Mouse (Mus musculus): ENCODE results near the gene Vmn1r55. TPM values are rescaled to one million over a fixed set of nuclear protein-coding genes. Genes with fewer than 3 reads are reported as not detected.

Gene Vmn1r55
- polyA plus RNA-seq (2012; rRNA removed) = not detected in 2 replicates

DNA sequence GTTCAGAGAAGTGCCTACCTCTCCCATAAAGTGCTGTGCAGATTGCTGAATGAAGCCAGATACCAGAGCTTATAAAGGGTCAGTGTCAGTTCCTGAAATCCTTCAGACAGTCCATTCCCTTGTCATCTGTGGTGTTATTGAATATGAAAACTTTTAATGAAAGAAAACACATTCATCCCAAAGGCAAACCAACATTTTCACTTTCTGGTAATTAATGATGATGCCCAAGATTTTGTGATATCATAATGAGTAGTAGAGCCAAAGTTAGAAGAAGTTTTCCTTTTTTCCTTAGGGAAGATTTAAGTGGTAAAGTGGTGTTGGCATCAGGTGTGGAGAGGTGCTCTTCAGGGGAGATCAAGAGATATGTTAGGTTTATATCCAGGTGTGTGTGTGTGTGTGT is at the start of gene Vmn1r55:
TSS of gene Vmn1r55 (minus strand) at position 101 of the 400 bp plus-strand sequence.

DNA sequence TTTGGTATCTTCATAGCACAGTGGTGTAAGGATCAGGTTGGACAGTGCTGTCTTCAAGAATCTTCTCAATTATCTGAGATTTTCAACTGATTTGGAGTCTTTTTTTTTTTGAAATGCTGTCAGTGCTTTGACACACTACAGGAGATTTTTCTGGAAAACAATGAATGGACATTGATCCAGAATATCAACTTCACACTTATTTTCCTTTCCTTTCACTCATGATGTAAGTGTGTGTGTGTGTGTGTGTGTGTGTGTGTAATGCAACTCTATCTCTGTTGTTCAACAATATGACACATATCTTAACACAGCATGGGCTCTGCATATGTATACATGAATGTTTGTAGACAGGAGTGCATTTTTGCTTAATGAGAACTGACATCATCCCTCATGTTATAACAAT is 47.2 kb upstream of the Vmn1r55 start, which contains the start of gene Vmn1r56:
TSS of gene Vmn1r56 (minus strand) at position 101 of the 400 bp plus-strand sequence.

DNA sequence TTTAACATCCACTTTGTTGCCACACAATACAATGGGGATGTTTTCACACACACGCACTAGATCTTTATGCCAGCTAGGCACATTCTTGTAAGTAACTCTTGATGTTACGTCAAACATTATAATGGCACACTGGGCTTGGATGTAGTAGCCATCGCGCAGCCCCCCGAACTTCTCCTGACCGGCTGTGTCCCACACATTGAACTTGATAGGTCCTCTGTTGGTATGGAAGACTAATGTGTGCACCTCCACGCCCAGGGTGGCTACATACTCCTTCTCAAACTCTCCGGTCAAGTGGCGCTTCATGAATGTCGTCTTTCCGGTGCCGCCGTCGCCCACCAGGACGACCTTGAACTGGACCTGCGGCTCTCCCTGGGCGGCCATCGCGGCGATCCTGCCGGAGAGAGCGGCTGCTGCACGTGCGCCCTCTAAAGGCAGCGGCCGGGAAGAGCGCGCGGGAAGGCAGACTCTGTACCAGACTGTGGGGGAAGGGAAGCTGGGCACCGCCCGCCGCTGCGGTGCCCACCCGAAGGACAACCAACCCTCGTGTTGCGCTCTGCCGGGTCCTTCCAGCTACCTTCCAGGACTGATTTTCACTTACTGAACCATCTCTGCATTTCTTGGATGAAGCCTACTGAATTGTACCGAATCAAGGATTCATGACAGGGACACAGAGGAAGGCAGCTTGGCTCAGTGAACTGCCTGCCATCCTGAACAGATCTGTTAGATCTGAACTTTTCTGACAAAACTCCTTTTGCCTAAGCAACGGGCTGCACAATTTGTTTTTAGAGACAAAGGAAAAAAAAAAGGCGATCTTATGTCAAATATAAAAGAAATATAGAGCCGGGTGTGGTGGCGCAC is 23.7 kb downstream of the Vmn1r55 start, which contains the start of gene Rasl2-9:
TSS of gene Rasl2-9 (minus strand) at position 402 of the 858 bp plus-strand sequence.

DNA sequence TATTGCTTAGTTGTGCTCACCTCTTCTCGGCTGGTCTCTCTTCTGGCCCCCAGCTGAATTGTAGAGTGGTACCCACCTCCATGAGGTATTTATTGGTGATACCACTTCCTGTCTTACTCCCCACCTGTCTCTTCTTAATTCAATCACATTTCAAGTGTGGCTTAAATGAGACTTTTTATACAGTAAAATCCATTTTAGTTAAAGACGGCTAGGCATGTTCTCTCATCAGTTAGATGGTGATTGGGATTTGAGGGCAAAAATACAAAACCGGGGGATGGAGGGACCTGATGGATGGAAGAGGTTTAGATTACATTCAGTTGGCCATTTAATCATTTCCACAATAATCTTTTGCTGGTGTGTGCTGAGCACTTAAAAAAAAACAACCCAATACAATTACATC is 32.6 kb downstream of the Vmn1r55 start, which contains the start of gene Rfpl4:
TSS of gene Rfpl4 (minus strand) at position 101 of the 400 bp plus-strand sequence.

DNA sequence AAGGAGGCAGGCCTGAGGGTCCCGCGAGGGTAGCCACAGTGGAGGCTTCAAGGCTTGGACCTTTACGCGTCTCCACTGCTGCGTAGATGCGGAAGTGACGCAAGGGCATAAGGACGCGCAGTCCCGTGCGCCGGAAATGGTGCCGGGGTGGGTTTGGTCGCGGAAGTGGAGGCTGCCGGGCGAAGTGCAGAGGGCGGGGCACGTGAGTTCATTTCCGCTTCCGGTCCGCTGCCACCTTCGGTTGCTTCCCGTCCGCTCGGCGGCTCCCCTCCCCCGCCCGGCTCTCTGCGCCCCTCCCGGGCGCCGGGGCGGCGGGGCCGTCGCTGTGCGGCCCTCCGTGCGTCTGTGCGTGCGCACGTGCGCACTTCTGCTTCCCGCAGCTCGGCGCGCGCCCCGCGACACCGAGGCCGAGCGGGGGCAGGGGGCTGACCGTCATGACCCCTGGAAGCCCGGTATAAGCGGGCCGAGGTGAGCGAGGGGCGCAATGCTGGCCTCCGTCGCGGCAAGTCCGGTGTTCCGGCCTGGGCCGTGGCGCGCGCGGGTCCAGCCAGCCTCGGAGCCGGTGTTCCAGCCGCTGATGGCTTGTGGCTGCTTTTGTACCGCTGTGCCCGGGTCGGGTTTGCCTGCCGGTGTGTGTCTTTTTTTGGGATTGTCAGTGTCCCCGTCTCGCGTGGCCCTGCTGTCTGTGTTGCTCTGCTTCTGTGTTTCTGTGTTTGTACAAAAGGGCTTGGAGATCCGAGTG is 69.3 kb downstream of the Vmn1r55 start, which contains the start of gene Epn1:
TSS of gene Epn1 (plus strand) at position 226 of the 742 bp plus-strand sequence.

Other genes with a start within 250 kb of the Vmn1r55 start
- 0.05 TPM in 1 of 2 replicates, not detected in the other for gene Gm36210, start 243.2 kb downstream of the Vmn1r55 start, polyA plus RNA-seq (2012; rRNA removed)
- 13.0 and 16.4 TPM in 2 replicates for gene Zfp628, start 234.5 kb downstream of the Vmn1r55 start, polyA plus RNA-seq (2012; rRNA removed)
- gene Nat14, start 227.6 kb downstream of the Vmn1r55 start, polyA plus RNA-seq (2012; rRNA removed) = 5.5 and 7.6 TPM in 2 replicates
- 4.7 and 6.8 TPM in 2 replicates for gene Ssc5d, start 223.9 kb downstream of the Vmn1r55 start, polyA plus RNA-seq (2012; rRNA removed)
- 4.1 and 12.6 TPM in 2 replicates for gene Sbk2, start 185.3 kb downstream of the Vmn1r55 start, polyA plus RNA-seq (2012; rRNA removed)
- gene Sbk3, start 178.5 kb downstream of the Vmn1r55 start, polyA plus RNA-seq (2012; rRNA removed) = 0.12 and 0.40 TPM in 2 replicates
- 58.0 and 73.6 TPM in 2 replicates for gene Zfp579, start 153.5 kb downstream of the Vmn1r55 start, polyA plus RNA-seq (2012; rRNA removed)
- 21.3 and 34.0 TPM in 2 replicates for gene Zfp524, start 135.3 kb downstream of the Vmn1r55 start, polyA plus RNA-seq (2012; rRNA removed)
- 13.2 and 13.7 TPM in 2 replicates for gene Fiz1, start 135.0 kb downstream of the Vmn1r55 start, polyA plus RNA-seq (2012; rRNA removed)
- 0.17 TPM in 1 of 2 replicates, not detected in the other for gene Gm44973, start 134.2 kb downstream of the Vmn1r55 start, polyA plus RNA-seq (2012; rRNA removed)
- gene Zfp865, start 129.3 kb downstream of the Vmn1r55 start, polyA plus RNA-seq (2012; rRNA removed) = 16.3 and 18.3 TPM in 2 replicates
- 2.9 and 4.2 TPM in 2 replicates for gene Ccdc106, start 129.1 kb downstream of the Vmn1r55 start, polyA plus RNA-seq (2012; rRNA removed)
- not detected in 2 replicates for gene 4632433K11Rik, start 115.6 kb downstream of the Vmn1r55 start, polyA plus RNA-seq (2012; rRNA removed)
- gene Zfp784, start 111.2 kb downstream of the Vmn1r55 start, polyA plus RNA-seq (2012; rRNA removed) = 2.6 and 2.8 TPM in 2 replicates
- 13.4 and 37.9 TPM in 2 replicates for gene Zfp580, start 98.1 kb downstream of the Vmn1r55 start, polyA plus RNA-seq (2012; rRNA removed)
- gene U2af2, start 87.5 kb downstream of the Vmn1r55 start, polyA plus RNA-seq (2012; rRNA removed) = 49.3 and 66.5 TPM in 2 replicates
- gene Epn1, start 69.4 kb downstream of the Vmn1r55 start, polyA plus RNA-seq (2012; rRNA removed) = 186 and 241 TPM in 2 replicates
- gene Rfpl4, start 32.7 kb downstream of the Vmn1r55 start, polyA plus RNA-seq (2012; rRNA removed) = not detected in 2 replicates
- gene Rasl2-9, start 23.7 kb downstream of the Vmn1r55 start, polyA plus RNA-seq (2012; rRNA removed) = not detected in 2 replicates
- gene Vmn1r56, start 47.1 kb upstream of the Vmn1r55 start, polyA plus RNA-seq (2012; rRNA removed) = not detected in 2 replicates
- gene Vmn1r57, start 68.8 kb upstream of the Vmn1r55 start, polyA plus RNA-seq (2012; rRNA removed) = not detected in 2 replicates
- not detected in 2 replicates for gene Gm5065, start 200.9 kb upstream of the Vmn1r55 start, polyA plus RNA-seq (2012; rRNA removed)
- not detected in 2 replicates for gene Nlrp2, start 201.4 kb upstream of the Vmn1r55 start, polyA plus RNA-seq (2012; rRNA removed)